Mouse (Mus musculus): ENCODE data around the gene Vill. TPM values are rescaled to one million over a fixed set of nuclear protein-coding genes. Genes with fewer than 3 reads are reported as not detected.

Vill gene
- polyA plus RNA-seq, 1 experiment: 37.0 TPM

DNA sequence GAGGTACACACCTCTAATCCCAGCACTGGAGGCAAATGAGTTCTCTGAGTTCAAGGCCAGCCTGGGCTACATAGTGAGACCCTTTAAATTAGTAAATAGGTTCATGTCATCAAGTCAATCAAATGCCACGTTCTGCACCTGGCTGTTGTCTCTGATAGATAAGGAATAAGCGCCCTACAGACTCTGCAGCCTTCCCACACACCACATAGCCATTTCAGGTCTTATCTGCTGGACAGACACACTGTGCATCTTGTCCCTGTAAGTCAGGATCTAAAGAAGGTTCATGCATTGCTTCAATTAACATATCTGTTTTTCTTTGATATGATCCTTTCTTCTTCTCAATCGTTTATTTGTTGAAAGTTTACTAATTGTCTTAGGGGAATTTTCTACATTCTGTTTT, 14.0 kb upstream of the Vill start:
- H3K27me3 ChIP-seq (ENCODE audit: control insufficient read depth, insufficient read depth, low read length, poor library complexity, severe bottlenecking): no peaks in the 10 kb centered on the region
- H3K4me3 ChIP-seq (ENCODE audit: low read depth, low read length): no peak overlapping the region
- H3K9me3 ChIP-seq (replicated peaks; ENCODE audit: control insufficient read depth, insufficient read depth, low read length, poor library complexity, severe bottlenecking): no peaks in the 10 kb centered on the region
- H3K36me3 ChIP-seq (ENCODE audit: control insufficient read depth, insufficient read depth, low read length, poor library complexity, severe bottlenecking): no peaks in the 10 kb centered on the region
- no peak overlapping the region for H3K9ac ChIP-seq (ENCODE audit: low read depth, poor library complexity, severe bottlenecking)
- no peak overlapping the region for H3K27ac ChIP-seq (ENCODE audit: insufficient read depth, low read length)
- TF ChIP-seq EP300 (IDR thresholded peaks at IDR 0.05; ENCODE audit: insufficient read depth, low read depth, low read length): no peak
- no peak for TF ChIP-seq CTCF (IDR thresholded peaks at IDR 0.05; ENCODE audit: low read depth, low read length)
- TF ChIP-seq POLR2A (IDR thresholded peaks at IDR 0.05; ENCODE audit: insufficient read depth, low read length): no peak
- H3K4me1 ChIP-seq (ENCODE audit: control insufficient read depth, insufficient read depth, low read length): no peaks in the 10 kb centered on the region

DNA sequence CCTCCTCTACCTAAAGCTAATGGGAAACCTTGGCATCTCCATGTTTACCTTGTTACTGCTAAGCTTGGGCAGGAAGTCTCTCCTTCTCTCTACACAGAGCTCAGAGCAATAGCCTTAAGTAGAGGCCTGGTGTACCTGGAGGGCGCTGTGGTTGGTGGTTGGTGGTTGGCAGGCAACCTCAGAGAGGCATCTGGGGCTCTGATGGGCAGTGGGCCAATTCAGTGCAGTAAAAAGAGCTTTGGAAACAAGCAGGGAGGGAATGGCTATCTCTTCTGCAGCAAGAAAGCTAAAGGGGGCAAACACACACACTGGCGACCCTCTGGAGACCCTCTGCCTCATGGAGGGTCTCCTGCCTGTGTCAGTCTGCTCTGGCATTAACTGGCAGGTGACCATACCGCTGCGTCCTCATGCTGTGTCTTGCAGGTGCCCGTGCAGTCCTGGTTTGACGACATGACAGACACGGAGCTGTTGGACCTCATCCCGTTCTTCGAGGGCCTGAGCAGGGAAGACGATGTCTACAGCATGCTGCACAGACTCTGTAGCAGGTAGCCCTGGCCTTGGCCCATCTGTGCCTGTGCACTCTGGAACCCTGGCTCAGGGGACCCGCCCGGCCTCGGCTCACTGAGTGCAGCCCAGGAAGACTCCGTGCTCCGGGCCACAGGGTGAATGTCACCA, 12.3 kb upstream of the Vill start:
- no peak overlapping the region for H3K4me3 ChIP-seq (ENCODE audit: low read depth, low read length)
- no peaks in the 10 kb centered on the region for H3K4me1 ChIP-seq (ENCODE audit: control insufficient read depth, insufficient read depth, low read length)
- no peak overlapping the region for H3K9ac ChIP-seq (ENCODE audit: low read depth, poor library complexity, severe bottlenecking)
- TF ChIP-seq EP300 (IDR thresholded peaks at IDR 0.05; ENCODE audit: insufficient read depth, low read depth, low read length) (no peak), POLR2A (IDR thresholded peaks at IDR 0.05; ENCODE audit: insufficient read depth, low read length) (no peak), CTCF (IDR thresholded peaks at IDR 0.05; ENCODE audit: low read depth, low read length) (no peak)
- no peak overlapping the region for H3K27ac ChIP-seq (ENCODE audit: insufficient read depth, low read length)
- no peaks in the 10 kb centered on the region for H3K9me3 ChIP-seq (replicated peaks; ENCODE audit: control insufficient read depth, insufficient read depth, low read length, poor library complexity, severe bottlenecking)
- H3K27me3 ChIP-seq (ENCODE audit: control insufficient read depth, insufficient read depth, low read length, poor library complexity, severe bottlenecking): no peaks in the 10 kb centered on the region
- no peaks in the 10 kb centered on the region for H3K36me3 ChIP-seq (ENCODE audit: control insufficient read depth, insufficient read depth, low read length, poor library complexity, severe bottlenecking)

DNA sequence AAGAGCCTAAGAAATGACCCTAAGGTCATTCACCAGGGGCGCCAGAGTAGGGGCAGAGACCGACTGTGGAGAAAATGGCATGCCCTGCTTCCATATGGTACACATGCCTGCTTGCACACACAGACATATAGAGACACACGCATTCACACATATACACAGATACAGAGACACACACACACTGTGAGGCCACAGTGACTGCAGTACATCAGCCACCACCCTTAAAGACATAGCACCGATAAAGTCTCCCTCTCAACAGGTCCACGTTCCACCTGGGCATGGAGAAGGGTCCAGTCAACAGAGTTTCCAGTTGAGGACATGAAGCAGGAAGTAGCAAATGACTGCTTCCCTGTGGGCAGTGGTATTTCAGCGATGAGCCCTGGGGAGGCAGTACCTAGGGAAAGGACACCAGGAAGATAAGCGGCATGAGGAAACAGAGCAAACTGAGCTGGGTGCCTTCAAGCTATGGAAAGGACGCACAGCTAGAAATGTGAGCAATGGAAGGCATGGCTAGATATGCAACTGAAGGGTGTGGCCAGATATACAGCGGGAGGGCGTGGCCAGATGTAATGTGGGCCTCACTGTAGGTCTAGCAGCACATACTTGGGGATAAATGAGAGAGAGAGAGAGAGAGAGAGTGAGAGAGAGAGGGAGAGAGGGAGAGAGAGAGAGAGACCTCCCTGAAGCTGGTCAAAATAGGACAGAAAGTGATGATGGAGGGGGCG, 4.2 kb upstream of the Vill start:
- Histone ChIP-seq H3K4me1 (ENCODE audit: control insufficient read depth, insufficient read depth, low read length) (peaks cover 4% of the 10 kb centered on the region), H3K9me3 (replicated peaks; ENCODE audit: control insufficient read depth, insufficient read depth, low read length, poor library complexity, severe bottlenecking) (no peaks in the 10 kb centered on the region), H3K27ac (ENCODE audit: insufficient read depth, low read length) (no peak overlapping the region), H3K36me3 (ENCODE audit: control insufficient read depth, insufficient read depth, low read length, poor library complexity, severe bottlenecking) (no peaks in the 10 kb centered on the region), H3K9ac (ENCODE audit: low read depth, poor library complexity, severe bottlenecking) (no peak overlapping the region), H3K27me3 (ENCODE audit: control insufficient read depth, insufficient read depth, low read length, poor library complexity, severe bottlenecking) (no peaks in the 10 kb centered on the region), H3K4me3 (ENCODE audit: low read depth, low read length) (no peak overlapping the region)
- TF ChIP-seq EP300 (IDR thresholded peaks at IDR 0.05; ENCODE audit: insufficient read depth, low read depth, low read length): no peak
- TF ChIP-seq POLR2A (IDR thresholded peaks at IDR 0.05; ENCODE audit: insufficient read depth, low read length): no peak
- TF ChIP-seq CTCF (IDR thresholded peaks at IDR 0.05; ENCODE audit: low read depth, low read length): no peak

DNA sequence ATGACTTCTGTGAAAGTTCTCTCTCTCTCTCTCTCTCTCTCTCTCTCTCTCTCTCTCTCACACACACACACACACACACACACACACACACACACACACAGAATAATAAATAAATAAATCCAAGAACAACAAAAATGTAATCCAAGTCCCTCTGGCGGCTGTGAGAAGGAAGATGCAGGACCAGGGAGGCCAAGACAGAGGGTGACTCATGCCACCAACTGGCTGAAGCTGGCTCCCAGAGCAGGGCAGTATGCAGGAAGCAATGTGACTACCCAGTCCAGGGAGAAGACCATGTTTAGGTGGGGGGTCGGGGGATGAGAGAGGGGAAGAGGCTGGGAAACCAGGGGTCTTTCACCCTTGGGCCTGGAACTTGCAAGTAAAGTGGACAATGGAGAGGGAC, 1.4 kb upstream of the Vill start:
- TF ChIP-seq EP300 (IDR thresholded peaks at IDR 0.05; ENCODE audit: insufficient read depth, low read depth, low read length) (no peak), POLR2A (IDR thresholded peaks at IDR 0.05; ENCODE audit: insufficient read depth, low read length) (no peak), CTCF (IDR thresholded peaks at IDR 0.05; ENCODE audit: low read depth, low read length) (no peak)
- no peak overlapping the region for H3K27ac ChIP-seq (ENCODE audit: insufficient read depth, low read length)
- no peak overlapping the region for H3K4me3 ChIP-seq (ENCODE audit: low read depth, low read length)
- no peaks in the 10 kb centered on the region for H3K27me3 ChIP-seq (ENCODE audit: control insufficient read depth, insufficient read depth, low read length, poor library complexity, severe bottlenecking)
- H3K9me3 ChIP-seq (replicated peaks; ENCODE audit: control insufficient read depth, insufficient read depth, low read length, poor library complexity, severe bottlenecking): no peaks in the 10 kb centered on the region
- H3K36me3 ChIP-seq (ENCODE audit: control insufficient read depth, insufficient read depth, low read length, poor library complexity, severe bottlenecking): no peaks in the 10 kb centered on the region
- H3K4me1 ChIP-seq (ENCODE audit: control insufficient read depth, insufficient read depth, low read length): peaks cover 4% of the 10 kb centered on the region
- no peak overlapping the region for H3K9ac ChIP-seq (ENCODE audit: low read depth, poor library complexity, severe bottlenecking)

DNA sequence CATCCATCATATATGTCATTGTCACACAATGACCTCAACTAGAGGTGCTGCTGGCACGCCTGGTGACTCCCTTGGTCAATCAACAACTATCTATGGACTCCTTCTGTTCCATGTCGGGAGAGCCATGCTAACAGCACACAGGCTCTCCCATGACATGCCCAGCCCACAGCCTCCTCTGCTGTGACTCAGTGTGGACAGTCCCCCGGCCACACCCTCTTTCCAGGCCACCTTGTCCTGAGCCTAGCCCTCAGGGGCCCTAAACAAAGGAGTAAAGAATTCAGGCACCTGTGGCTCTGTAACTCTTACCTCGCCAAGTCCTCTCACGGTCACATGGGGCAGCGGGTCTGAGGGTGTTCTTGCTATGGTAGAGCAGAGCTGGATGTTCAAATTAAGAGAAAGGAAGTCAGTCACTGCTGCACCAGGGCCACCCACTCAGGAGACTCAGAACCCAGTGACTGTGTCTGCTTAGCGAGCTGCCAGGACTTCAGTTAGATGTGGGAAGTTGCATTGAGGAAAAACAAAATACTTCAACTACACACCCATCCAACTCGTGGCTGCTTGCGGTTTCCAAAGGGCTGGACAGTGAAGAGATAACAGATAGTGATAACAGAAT, 1.5 kb downstream of the Vill start:
- no peak overlapping the region for H3K27ac ChIP-seq (ENCODE audit: insufficient read depth, low read length)
- H3K9me3 ChIP-seq (replicated peaks; ENCODE audit: control insufficient read depth, insufficient read depth, low read length, poor library complexity, severe bottlenecking): no peaks in the 10 kb centered on the region
- no peak overlapping the region for H3K4me3 ChIP-seq (ENCODE audit: low read depth, low read length)
- no peaks in the 10 kb centered on the region for H3K27me3 ChIP-seq (ENCODE audit: control insufficient read depth, insufficient read depth, low read length, poor library complexity, severe bottlenecking)
- no peak overlapping the region for H3K9ac ChIP-seq (ENCODE audit: low read depth, poor library complexity, severe bottlenecking)
- TF ChIP-seq POLR2A (IDR thresholded peaks at IDR 0.05; ENCODE audit: insufficient read depth, low read length) (no peak), CTCF (IDR thresholded peaks at IDR 0.05; ENCODE audit: low read depth, low read length) (no peak), EP300 (IDR thresholded peaks at IDR 0.05; ENCODE audit: insufficient read depth, low read depth, low read length) (no peak)
- H3K36me3 ChIP-seq (ENCODE audit: control insufficient read depth, insufficient read depth, low read length, poor library complexity, severe bottlenecking): no peaks in the 10 kb centered on the region
- H3K4me1 ChIP-seq (ENCODE audit: control insufficient read depth, insufficient read depth, low read length): peaks cover 4% of the 10 kb centered on the region

DNA sequence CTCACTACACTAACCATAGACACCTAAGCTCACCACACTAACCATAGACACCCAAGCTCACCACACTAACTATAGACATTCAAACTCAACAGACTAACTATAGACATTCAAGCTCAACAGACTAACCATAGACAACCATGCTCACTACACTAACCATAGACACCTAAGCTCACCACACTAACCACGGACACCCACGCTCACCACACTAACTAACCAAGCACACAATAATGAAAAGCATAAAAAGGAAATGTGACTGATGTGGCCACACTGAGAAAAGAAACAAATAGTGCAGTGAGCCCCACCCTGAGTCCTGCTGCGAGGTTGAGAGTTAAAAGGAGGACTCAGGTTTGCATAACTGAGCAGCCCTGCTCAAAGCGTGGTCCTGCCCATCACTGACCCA, 2.8 kb downstream of the Vill start:
- Histone ChIP-seq H3K27me3 (ENCODE audit: control insufficient read depth, insufficient read depth, low read length, poor library complexity, severe bottlenecking) (no peaks in the 10 kb centered on the region), H3K4me1 (ENCODE audit: control insufficient read depth, insufficient read depth, low read length) (peaks cover 4% of the 10 kb centered on the region), H3K9me3 (replicated peaks; ENCODE audit: control insufficient read depth, insufficient read depth, low read length, poor library complexity, severe bottlenecking) (no peaks in the 10 kb centered on the region), H3K36me3 (ENCODE audit: control insufficient read depth, insufficient read depth, low read length, poor library complexity, severe bottlenecking) (no peaks in the 10 kb centered on the region), H3K4me3 (ENCODE audit: low read depth, low read length) (no peak overlapping the region), H3K27ac (ENCODE audit: insufficient read depth, low read length) (no peak overlapping the region), H3K9ac (ENCODE audit: low read depth, poor library complexity, severe bottlenecking) (no peak overlapping the region)
- TF ChIP-seq CTCF (IDR thresholded peaks at IDR 0.05; ENCODE audit: low read depth, low read length) (no peak), EP300 (IDR thresholded peaks at IDR 0.05; ENCODE audit: insufficient read depth, low read depth, low read length) (no peak), POLR2A (IDR thresholded peaks at IDR 0.05; ENCODE audit: insufficient read depth, low read length) (no peak)

All from ES-Bruce4 (cell line).